Mouse (Mus musculus) gastrocnemius, adult 2 months (tissue): ENCODE results near the gene Naaladl1. TPM values are rescaled to one million over a fixed set of nuclear protein-coding genes. Genes with fewer than 3 reads are reported as not detected.
"Not testable (repeated sequence)": the region's sequence is repeated elsewhere in the genome, so short reads cannot be mapped to it uniquely, and the experiment has no call there.

Experiments used
- DNase-seq: peaks from one replicate; pipeline ENCODE4 v3.0.0; 2022
- H3K27ac ChIP-seq: fragments of 200-600 bp; 2 replicates; pipeline ENCODE4 v1.8.1; 2022; ENCODE audit warnings: mild to moderate bottlenecking
- H3K4me3 ChIP-seq: fragments of 200-600 bp; 2 replicates; pipeline ENCODE4 v1.8.1; 2022; ENCODE audit warnings: mild to moderate bottlenecking, moderate library complexity
- CTCF ChIP-seq: fragments of 200-600 bp; IDR thresholded peaks from 2 replicates; pipeline ENCODE4 v1.8.1; 2022; ENCODE audit warnings: antibody characterized with exemption, mild to moderate bottlenecking, moderate library complexity
- intact Hi-C: fragments of 180-260 bp; cut with DNase I; formaldehyde crosslinking; loops from one replicate; pipeline ENCODE4 v1.15.1; 2025
- total RNA-seq, 2 experiments: library from RNA; stranded (reverse); gene quantifications; 2 replicates each; pipeline ENCODE4 v1.2.3; 2021

Naaladl1 gene
- total RNA-seq, 2 experiments from 2014 or later, result not detected

GRCm38 (mm10) chr19:6123330-6123729 lies 17.7 kb downstream of the Naaladl1 start:
- Histone ChIP-seq H3K4me3 (no peak overlapping the region), H3K27ac (no peak overlapping the region)
- intact Hi-C loops, result loop anchor here (10.0 kb wide), 1 partner anchor 211 kb away; the partner anchor contains the start of gene Men1
- no peak for DNase-seq
- no peak for TF ChIP-seq CTCF

DNA sequence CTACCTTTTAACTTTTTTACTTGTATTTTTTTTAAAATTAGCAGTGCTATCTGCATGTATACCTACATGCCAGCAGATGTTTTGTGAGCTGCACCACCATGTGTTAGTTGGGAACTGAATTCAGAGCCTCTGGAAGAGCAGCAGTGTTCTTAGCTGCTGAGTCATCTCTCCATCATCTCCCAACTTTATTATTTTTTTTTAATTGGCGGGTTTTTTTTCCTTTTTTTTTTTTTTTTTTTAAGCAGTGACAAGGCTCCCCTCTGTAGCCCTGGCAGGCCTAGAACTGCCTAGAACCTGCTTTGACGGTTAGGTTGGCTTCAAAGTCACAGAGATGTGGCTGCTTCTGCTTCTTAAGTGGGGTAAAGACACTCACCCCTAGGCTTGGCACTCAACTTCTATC lies 19.3 kb downstream of the Naaladl1 start:
- TF ChIP-seq CTCF, result no peak
- no peak for DNase-seq
- intact Hi-C loops, result loop anchor here (10.0 kb wide), 1 partner anchor 210 kb away; the partner anchor contains the start of gene Men1
- Histone ChIP-seq H3K4me3 (no peak overlapping the region), H3K27ac (no peak overlapping the region)

- Histone ChIP-seq H3K4me3 (no peak overlapping the region), H3K27ac (no peak overlapping the region)
- DNase-seq, result peak; percentile 50
- peak; percentile 88 for TF ChIP-seq CTCF
- intact Hi-C loops, result loop anchor here (2.0 to 10.0 kb wide), 2 partner anchors 161 to 209 kb away; partner anchors contain the start of genes Men1 and Pola2
These were observed 20.7 kb downstream of the Naaladl1 start for GRCm38 (mm10) chr19:6126289-6126688.

GRCm38 (mm10) chr19:6126789-6127580 lies 21.4 kb downstream of the Naaladl1 start:
- H3K27ac ChIP-seq, result peak overlapping the region; percentile 99

GRCm38 (mm10) chr19:6127760-6128341 lies 22.3 kb downstream of the Naaladl1 start, which contains the start of gene Snx15:
Gene Snx15 (minus strand): TSS chr19:6128304.
- no peak for TF ChIP-seq CTCF
- DNase-seq, result peak; percentile 97
- intact Hi-C loops, result loop anchor here (2.0 to 10.0 kb wide), 2 partner anchors 163 to 207 kb away; partner anchors contain the start of genes Men1 and Pola2

More at GRCm38 (mm10) chr19:6126789-6127580, 21.4 kb downstream of the Naaladl1 start:
- peak overlapping the region; percentile 87 for H3K4me3 ChIP-seq
- DNase-seq, result no peak
- TF ChIP-seq CTCF, result no peak
- intact Hi-C loops, result loop anchor here (2.0 to 10.0 kb wide), 2 partner anchors 162 to 208 kb away; partner anchors contain the start of genes Men1 and Pola2

DNA sequence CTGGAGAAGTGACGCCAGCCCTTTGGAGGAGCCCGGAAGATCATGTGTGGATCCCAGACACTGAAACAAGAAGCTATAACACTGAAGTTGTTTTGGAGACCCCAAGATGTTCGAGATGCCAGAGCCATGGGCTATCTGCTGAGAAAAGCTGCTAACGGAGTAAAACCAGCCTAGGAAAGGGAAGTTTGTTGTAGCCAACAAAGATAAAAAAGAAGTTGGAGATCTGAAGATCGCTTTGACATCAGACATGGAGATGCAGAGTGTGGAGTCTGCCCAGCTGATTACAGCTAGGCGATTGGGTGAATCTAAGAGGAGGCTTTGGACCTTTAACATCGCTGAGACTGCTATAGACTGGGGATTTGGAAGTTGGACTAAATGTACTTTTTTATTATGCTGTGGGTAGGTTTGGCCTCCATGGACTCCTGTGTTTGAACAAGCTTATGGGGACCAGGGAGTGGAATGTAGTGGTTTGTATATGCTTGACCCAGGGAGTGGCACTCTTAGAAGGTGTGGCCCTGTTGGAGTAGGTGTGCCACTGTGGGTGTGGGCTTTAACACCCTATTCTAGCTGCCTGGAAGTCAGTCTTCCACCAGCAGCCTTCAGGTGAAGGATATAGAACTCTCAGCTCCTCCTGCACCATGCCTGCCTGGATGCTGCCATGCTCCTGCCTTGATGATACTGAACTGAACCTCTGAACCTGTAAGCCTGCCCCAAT lies 25.0 kb downstream of the Naaladl1 start:
- DNase-seq, H3K4me3 ChIP-seq, H3K27ac ChIP-seq, intact Hi-C loops: not testable (repeated sequence)

More at GRCm38 (mm10) chr19:6127760-6128341, 22.3 kb downstream of the Naaladl1 start, which contains the start of gene Snx15:
- Histone ChIP-seq H3K27ac (peak within 1 kb of the TSS; percentile 99), H3K4me3 (peak within 1 kb of the TSS; percentile 87)

- no peak overlapping the region for H3K4me3 ChIP-seq
- intact Hi-C loops, result no loop called here
- no peak overlapping the region for H3K27ac ChIP-seq
- no peak for TF ChIP-seq CTCF
- no peak for DNase-seq
These were observed 26.7 kb downstream of the Naaladl1 start for GRCm38 (mm10) chr19:6132171-6132827.

DNA sequence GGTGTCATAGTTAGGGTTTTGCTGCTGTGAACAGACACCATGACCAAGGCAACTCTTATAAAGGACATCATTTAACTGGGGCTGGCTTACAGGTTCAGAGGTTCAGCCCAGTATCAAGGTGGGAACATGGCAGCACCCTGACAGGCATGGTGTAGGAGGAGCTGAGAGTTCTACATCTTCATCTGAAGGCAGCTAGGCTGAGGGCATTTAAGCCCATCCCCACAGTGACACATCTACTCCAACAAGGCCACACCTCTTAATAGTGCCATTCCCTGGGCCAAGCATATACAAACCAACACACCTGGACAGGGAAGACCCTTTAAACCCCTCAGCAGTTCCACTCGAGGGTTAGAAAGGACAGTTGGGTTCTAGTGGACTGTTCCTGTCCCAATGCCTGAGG lies 27.6 kb downstream of the Naaladl1 start:
- H3K27ac ChIP-seq, DNase-seq, H3K4me3 ChIP-seq, intact Hi-C loops: not testable (repeated sequence)

DNA sequence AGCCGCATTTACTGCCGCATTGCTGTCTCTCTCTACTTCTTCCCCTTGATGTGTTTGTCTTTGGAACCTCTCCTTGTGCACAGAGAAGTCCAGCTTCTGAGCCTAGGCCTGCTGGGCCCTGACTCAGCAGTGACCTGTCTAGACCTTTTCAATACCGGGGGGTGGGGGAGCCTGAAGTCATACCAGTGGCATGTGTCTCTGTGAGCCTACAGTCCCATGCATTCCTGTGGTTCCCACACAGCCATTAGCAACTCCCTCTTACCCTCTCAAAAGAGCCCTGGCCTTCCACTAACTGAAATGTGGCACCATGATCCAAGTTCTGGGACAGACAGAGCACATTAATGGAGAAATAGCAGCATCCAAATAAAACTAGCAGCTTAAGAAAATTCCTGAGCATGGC lies 30.8 kb downstream of the Naaladl1 start:
- Histone ChIP-seq H3K27ac (no peak overlapping the region), H3K4me3 (no peak overlapping the region)
- TF ChIP-seq CTCF, result no peak
- intact Hi-C loops, result no loop called here
- no peak for DNase-seq

DNA sequence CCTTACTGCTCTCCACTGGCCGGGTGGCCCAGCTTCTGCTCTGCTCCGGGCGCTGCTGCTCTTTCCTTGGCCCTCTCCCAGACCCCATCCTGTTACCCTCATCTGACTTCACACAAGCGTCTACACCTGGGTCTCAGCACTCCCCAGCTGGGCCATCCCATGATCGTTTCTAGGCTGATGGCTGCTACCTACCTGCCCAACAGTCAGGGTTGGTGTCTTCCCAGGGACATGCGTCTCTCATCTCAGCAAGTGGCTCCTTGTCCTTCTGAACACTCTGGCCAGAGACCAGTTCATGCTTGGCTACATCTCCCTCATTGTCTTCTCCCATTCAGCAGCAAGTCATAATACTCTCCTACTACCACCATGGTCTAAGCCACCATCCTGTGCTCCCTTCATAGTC lies 34.1 kb downstream of the Naaladl1 start:
- intact Hi-C loops, result loop anchor here (2.0 kb wide), 1 partner anchor 95 kb away; the partner anchor contains the start of gene Ppp2r5b
- Histone ChIP-seq H3K27ac (peak overlapping the region; percentile 97), H3K4me3 (peak overlapping the region; percentile 97)
- DNase-seq, result no peak
- no peak for TF ChIP-seq CTCF

GRCm38 (mm10) chr19:6140374-6140677 lies 34.7 kb downstream of the Naaladl1 start:
- no peak for DNase-seq
- intact Hi-C loops, result loop anchor here (2.0 kb wide), 1 partner anchor 94 kb away; the partner anchor contains the start of gene Ppp2r5b
- peak overlapping the region; percentile 97 for H3K27ac ChIP-seq
- peak overlapping the region; percentile 97 for H3K4me3 ChIP-seq
- TF ChIP-seq CTCF, result no peak

DNA sequence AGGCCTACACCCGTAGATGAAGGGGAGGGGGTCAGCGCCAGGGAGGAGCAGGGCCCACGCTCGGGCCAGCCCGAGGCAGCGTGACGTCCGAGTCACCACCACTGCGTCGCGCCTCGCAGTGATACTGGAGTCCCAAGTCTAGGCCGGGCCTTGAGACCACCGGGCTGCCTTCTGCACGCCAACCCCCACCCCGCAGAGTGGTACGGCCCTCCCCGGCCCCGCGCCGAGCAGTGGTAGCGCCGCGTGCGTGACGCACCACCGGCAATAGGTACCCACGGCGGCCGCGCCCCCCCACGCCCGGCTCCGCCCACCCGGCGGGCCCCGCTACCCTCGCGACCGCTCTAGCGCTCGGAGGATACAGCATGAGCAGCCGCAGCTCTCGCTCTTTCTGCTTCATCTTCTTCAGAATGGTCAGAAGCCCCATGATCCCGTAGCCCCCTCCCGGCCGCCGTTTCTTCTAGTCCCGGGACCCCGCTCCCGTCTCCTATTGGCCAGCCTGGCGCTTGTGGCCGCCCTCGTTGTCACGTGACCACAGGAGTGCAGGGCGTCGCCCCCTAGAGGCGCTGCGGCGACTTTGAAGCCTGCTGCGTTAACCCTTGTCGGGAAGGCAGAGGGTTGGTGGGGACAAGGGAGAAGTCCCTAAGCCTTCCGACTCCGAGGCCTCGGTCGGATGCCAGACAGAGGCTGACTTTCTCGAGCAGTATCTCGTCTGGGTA lies 35.3 kb downstream of the Naaladl1 start, which contains the start of gene Batf2:
Batf2 (plus strand) TSS at position 306 of the 716 bp plus-strand sequence.
- Histone ChIP-seq H3K4me3 (peak within 1 kb of the TSS; percentile 97), H3K27ac (peak within 1 kb of the TSS; percentile 97)
- intact Hi-C loops, result loop anchor here (2.0 kb wide), 1 partner anchor 94 kb away; the partner anchor contains the start of gene Ppp2r5b
- peak; percentile 69 for TF ChIP-seq CTCF
- peak; percentile 95 for DNase-seq
